Mouse (Mus musculus): ENCODE data around the gene Atpaf1. TPM values are rescaled to one million over a fixed set of nuclear protein-coding genes. Genes with fewer than 3 reads are reported as not detected.

Gene Atpaf1
- total and polyA plus RNA-seq, 2 experiments from 2014 or later, result 25.9 to 37.8 TPM

DNA sequence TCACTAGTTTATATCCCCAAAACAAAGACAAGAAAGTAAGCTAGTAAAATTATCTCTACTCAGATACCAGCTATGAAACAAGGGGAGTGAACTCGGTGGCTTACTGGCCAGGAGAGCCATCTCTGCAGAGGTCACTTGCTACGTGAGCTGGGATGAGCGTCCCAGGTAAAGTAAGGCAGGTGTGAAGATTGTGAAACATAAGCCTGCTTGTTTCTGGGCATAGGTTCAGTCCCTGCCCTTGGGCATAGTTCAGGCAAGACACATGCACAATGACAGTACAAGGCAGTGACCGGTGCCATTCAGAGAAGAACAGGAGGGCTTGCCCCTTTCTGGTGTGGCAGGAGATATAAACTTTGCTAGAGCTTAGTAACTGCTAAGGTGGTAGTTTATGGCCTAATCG is 31.0 kb downstream of the Atpaf1 start:
- Histone ChIP-seq H3K9ac (replicated peaks; ENCODE audit: low read length, poor library complexity, severe bottlenecking) (no peak overlapping the region), H3K36me3 (ENCODE audit: insufficient read depth, low read length) (peaks cover 19% of the 10 kb centered on the region; the same call in 1 of the 2 replicates), H3K9me3 (ENCODE audit: low read length) (no peaks in the 10 kb centered on the region), H3K4me1 (ENCODE audit: insufficient read depth, low read length) (no peaks in the 10 kb centered on the region), H3K4me2 (ENCODE audit: low read depth, low read length, poor library complexity, severe bottlenecking) (no peak overlapping the region), H3K27ac (ENCODE audit: low read depth, low read length) (no peak overlapping the region), H3K4me3 (ENCODE audit: low read depth, low read length) (no peak overlapping the region), H3K27me3 (ENCODE audit: insufficient read depth, low read length) (no peaks in the 10 kb centered on the region)
- 95% methylated on average over 5 of the region's 5 CpGs for WGBS
- TF ChIP-seq CTCF (IDR thresholded peaks at IDR 0.05), result no peak
- ATAC-seq (ENCODE audit: low FRiP score) (no peak), DNase-seq (ENCODE audit: low spot score) (no peak)

GRCm38 (mm10) chr4:115820199-115820598 is 35.6 kb downstream of the Atpaf1 start:
- no peak overlapping the region for H3K4me3 ChIP-seq (ENCODE audit: low read depth, low read length)
- 78% methylated on average over 3 of the region's 3 CpGs for WGBS
- TF ChIP-seq CTCF (IDR thresholded peaks at IDR 0.05), result no peak
- ATAC-seq (ENCODE audit: low FRiP score) (no peak), DNase-seq (ENCODE audit: low spot score) (no peak)
- peaks cover under 1% of the 10 kb centered on the region; the same call in 1 of the 2 replicates for H3K36me3 ChIP-seq (ENCODE audit: insufficient read depth, low read length)
- H3K27me3 ChIP-seq (ENCODE audit: insufficient read depth, low read length), result no peaks in the 10 kb centered on the region
- H3K27ac ChIP-seq (ENCODE audit: low read depth, low read length), result no peak overlapping the region
- no peak overlapping the region for H3K9ac ChIP-seq (replicated peaks; ENCODE audit: low read length, poor library complexity, severe bottlenecking)
- H3K4me1 ChIP-seq (ENCODE audit: insufficient read depth, low read length), result no peaks in the 10 kb centered on the region
- H3K9me3 ChIP-seq (ENCODE audit: low read length), result no peaks in the 10 kb centered on the region
- no peak overlapping the region for H3K4me2 ChIP-seq (ENCODE audit: low read depth, low read length, poor library complexity, severe bottlenecking)

GRCm38 (mm10) chr4:115820944-115821343 is 36.3 kb downstream of the Atpaf1 start:
- Histone ChIP-seq H3K4me3 (ENCODE audit: low read depth, low read length) (no peak overlapping the region), H3K36me3 (ENCODE audit: insufficient read depth, low read length) (no peaks in the 10 kb centered on the region), H3K4me1 (ENCODE audit: insufficient read depth, low read length) (no peaks in the 10 kb centered on the region), H3K9me3 (ENCODE audit: low read length) (no peaks in the 10 kb centered on the region), H3K9ac (replicated peaks; ENCODE audit: low read length, poor library complexity, severe bottlenecking) (no peak overlapping the region), H3K4me2 (ENCODE audit: low read depth, low read length, poor library complexity, severe bottlenecking) (no peak overlapping the region), H3K27ac (ENCODE audit: low read depth, low read length) (no peak overlapping the region), H3K27me3 (ENCODE audit: insufficient read depth, low read length) (no peaks in the 10 kb centered on the region)
- ATAC-seq (ENCODE audit: low FRiP score), result no peak
- WGBS, result 77% methylated on average over 3 of the region's 3 CpGs
- TF ChIP-seq CTCF (IDR thresholded peaks at IDR 0.05), result no peak
- DNase-seq (ENCODE audit: low spot score), result no peak

DNA sequence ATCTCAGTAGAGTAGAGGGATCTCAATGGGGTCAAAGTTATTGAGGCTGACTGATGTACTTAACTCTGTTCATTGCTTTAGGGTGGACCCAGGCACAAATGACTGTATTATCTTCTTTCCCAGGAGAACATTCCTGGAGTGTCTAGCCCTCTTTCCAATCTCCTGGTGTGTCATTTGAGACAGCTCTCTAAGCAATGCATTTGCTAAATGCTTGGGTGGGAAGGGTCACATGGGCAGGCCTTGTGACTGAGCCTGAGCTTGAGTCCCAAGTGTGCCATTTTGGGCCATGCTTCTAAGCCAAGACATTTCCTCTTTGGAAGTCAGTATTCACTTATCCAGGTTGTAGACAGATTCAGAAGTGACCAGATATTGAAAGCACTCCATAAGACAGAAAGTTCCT is 36.8 kb downstream of the Atpaf1 start:
- no peak overlapping the region for H3K27ac ChIP-seq (ENCODE audit: low read depth, low read length)
- no peaks in the 10 kb centered on the region for H3K4me1 ChIP-seq (ENCODE audit: insufficient read depth, low read length)
- H3K4me3 ChIP-seq (ENCODE audit: low read depth, low read length), result no peak overlapping the region
- no peak for ATAC-seq (ENCODE audit: low FRiP score)
- DNase-seq (ENCODE audit: low spot score), result no peak
- no peaks in the 10 kb centered on the region for H3K36me3 ChIP-seq (ENCODE audit: insufficient read depth, low read length)
- no peaks in the 10 kb centered on the region for H3K27me3 ChIP-seq (ENCODE audit: insufficient read depth, low read length)
- H3K9me3 ChIP-seq (ENCODE audit: low read length), result no peaks in the 10 kb centered on the region
- TF ChIP-seq CTCF (IDR thresholded peaks at IDR 0.05), result no peak
- H3K4me2 ChIP-seq (ENCODE audit: low read depth, low read length, poor library complexity, severe bottlenecking), result no peak overlapping the region
- no peak overlapping the region for H3K9ac ChIP-seq (replicated peaks; ENCODE audit: low read length, poor library complexity, severe bottlenecking)

DNA sequence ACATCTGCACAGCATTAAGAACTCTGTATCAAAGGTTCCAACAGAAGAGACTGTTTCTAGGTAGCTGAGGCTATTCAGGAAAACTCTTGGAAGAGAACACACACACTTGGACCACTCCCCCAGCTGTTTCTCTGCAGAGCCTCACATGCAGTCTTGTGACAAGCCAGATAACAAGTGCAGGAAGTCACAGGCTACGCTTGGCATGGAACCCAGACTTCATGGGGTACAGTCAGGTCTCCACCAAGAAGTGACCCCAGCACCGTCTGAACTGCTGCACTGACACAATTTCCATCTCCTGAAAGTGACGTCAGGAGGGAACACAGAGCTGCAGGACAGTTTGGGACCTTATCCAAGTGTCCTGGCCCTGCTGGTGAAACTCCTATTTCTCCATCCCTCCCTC is 37.3 kb downstream of the Atpaf1 start:
- ATAC-seq (ENCODE audit: low FRiP score), result no peak
- 75% methylated on average over 3 of the region's 3 CpGs for WGBS

GRCm38 (mm10) chr4:115824178-115824577 is 39.6 kb downstream of the Atpaf1 start:
- Histone ChIP-seq H3K4me1 (ENCODE audit: insufficient read depth, low read length) (peaks cover 4% of the 10 kb centered on the region; the same call in 1 of the 2 replicates), H3K4me3 (ENCODE audit: low read depth, low read length) (no peak overlapping the region), H3K36me3 (ENCODE audit: insufficient read depth, low read length) (no peaks in the 10 kb centered on the region), H3K9me3 (ENCODE audit: low read length) (no peaks in the 10 kb centered on the region), H3K9ac (replicated peaks; ENCODE audit: low read length, poor library complexity, severe bottlenecking) (no peak overlapping the region), H3K4me2 (ENCODE audit: low read depth, low read length, poor library complexity, severe bottlenecking) (no peak overlapping the region), H3K27ac (ENCODE audit: low read depth, low read length) (no peak overlapping the region), H3K27me3 (ENCODE audit: insufficient read depth, low read length) (no peaks in the 10 kb centered on the region)
- ATAC-seq (ENCODE audit: low FRiP score) (no peak), DNase-seq (ENCODE audit: low spot score) (no peak)
- 78% methylated on average over 2 of the region's 2 CpGs for WGBS
- TF ChIP-seq CTCF (IDR thresholded peaks at IDR 0.05), result no peak

More for the DNA sequence above, 37.3 kb downstream of the Atpaf1 start:
- Histone ChIP-seq H3K27ac (ENCODE audit: low read depth, low read length) (no peak overlapping the region), H3K4me2 (ENCODE audit: low read depth, low read length, poor library complexity, severe bottlenecking) (no peak overlapping the region), H3K9me3 (ENCODE audit: low read length) (no peaks in the 10 kb centered on the region), H3K9ac (replicated peaks; ENCODE audit: low read length, poor library complexity, severe bottlenecking) (no peak overlapping the region), H3K4me1 (ENCODE audit: insufficient read depth, low read length) (0 out of 2 replicates have a peak, but pooled peaks cover under 1% of the 10 kb centered on the region), H3K27me3 (ENCODE audit: insufficient read depth, low read length) (no peaks in the 10 kb centered on the region), H3K36me3 (ENCODE audit: insufficient read depth, low read length) (no peaks in the 10 kb centered on the region), H3K4me3 (ENCODE audit: low read depth, low read length) (no peak overlapping the region)
- no peak for DNase-seq (ENCODE audit: low spot score)
- TF ChIP-seq CTCF (IDR thresholded peaks at IDR 0.05), result no peak

Measured in midbrain, postnatal 0 days (tissue).